Mouse (Mus musculus) adrenal gland, postnatal 10 days (tissue): ENCODE measurements around the gene Gm11983. TPM values are rescaled to one million over a fixed set of nuclear protein-coding genes. Genes with fewer than 3 reads are reported as not detected.
A peak's percentile ranks its signal among the peaks of the same experiment; 100 is the strongest.
"Not testable (repeated sequence)": the region's sequence is repeated elsewhere in the genome, so short reads cannot be mapped to it uniquely, and the experiment has no call there.

Experiments
- DNase-seq: peaks from one replicate; pipeline ENCODE4 v3.0.0; 2021; ENCODE audit warnings: mixed read lengths
- long read RNA-seq, 2 experiments: library from polyadenylated mRNA; stranded (forward); transcript quantifications; one replicate each; pipeline ENCODE4 v2.0.0; 2021
- total RNA-seq, 2 experiments: library from RNA; stranded (reverse); gene quantifications; 2 replicates each; pipeline ENCODE4 v1.2.3; 2021

Gm11983 gene
- not detected for total RNA-seq
- long read RNA-seq, experiment 1 = 0 reads
- long read RNA-seq, experiment 2 = 0 reads

DNA sequence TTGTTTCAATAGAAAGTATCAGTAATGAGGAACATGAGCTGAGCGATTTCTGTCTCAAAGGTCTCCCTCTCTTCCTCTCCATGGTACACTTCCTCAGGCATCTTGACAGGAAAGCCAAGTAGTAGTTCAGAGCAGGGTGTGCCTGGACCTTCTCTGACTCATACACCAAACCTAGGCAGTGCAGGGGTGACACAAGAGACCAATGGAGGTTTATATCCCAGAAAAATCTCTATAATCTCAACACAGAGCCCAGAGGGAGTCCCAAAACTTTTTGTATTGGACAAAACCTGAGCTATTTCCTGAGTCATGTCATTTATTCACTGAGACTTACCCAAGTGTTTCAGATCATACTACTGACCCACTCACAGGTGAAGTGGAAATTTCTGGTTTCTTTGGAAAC lies at the start of gene Gm11983:
TSS of gene Gm11983 (minus strand) at position 101 of the 400 bp plus-strand sequence.
- no peak for DNase-seq

DNA sequence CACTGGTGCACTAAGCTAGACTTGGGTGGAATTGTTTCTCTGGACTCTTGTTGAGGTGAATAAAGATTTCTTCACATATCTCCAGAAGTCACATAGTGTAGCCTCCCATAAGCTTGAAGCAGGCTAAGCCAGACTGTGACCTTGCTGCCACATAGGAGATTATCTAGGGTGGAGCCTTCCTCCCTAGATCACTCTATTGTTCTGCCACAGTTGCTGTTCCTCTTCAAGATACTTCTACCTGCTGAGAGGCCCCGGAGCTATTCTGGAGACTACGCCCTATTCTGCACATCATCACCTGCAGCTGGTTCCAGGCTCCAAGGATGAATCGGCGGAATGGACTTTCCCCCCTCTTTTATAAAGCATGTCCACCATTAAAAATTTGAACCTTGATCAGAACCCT lies 45.6 kb upstream of the Gm11983 start:
- DNase-seq = not testable (repeated sequence)

DNA sequence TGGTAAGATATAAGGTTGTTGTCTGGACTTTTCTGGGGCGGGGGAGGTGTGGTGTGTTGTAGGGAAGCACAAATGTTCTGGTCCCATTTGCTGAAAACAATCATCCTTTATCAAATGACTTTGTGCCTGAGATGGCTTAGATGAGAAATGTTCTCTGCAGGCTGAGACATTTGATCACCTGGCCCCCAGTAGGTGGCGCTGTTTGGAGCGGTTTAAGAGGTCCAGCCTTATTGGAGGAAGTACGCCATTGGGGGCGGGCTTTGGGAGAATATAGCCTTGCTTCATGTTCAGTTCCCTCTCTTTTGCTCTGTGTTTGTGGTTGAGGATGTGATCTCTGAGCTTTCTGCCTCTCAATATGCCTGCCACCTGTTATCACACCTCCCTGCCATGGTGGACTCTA lies 44.2 kb upstream of the Gm11983 start:
- DNase-seq = peak; percentile 51

DNA sequence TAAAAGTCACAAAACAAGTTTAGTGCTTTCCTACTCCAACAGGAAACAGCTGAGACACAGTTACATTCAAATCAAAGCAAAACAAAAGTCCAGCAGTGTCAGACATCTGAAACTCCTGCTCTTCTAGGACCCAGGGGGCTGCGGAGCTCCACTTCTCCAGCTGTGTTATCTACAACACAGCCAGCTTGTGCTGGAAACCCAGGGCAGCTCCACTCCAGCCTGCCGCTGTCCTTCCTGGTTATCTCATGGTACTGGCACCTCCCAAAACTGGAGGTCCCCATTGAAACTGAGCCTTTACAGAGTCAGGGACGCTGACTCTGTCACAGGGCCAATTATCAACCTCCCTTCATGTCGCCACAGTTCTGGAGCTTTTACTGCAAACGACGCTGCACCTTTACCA lies 40.3 kb upstream of the Gm11983 start:
- no peak for DNase-seq

DNA sequence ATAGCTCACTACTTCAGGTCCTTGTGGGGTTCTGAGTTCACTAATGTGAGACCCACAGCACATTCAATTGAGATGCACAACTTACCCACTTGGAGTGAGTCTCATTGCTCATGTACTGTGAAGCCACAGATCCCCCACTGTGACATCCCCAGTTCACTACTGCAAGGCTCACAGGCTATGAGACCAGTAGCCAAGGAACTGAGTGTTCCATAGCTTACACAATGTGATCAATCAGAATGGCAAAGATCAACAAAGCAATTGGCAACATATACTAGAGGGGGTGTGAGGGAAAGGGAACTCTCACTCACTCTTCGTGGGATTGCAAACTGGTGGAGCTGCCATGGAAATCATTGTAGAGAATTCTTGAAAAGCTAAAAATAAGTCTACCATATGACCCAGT lies 33.5 kb upstream of the Gm11983 start:
- DNase-seq = no peak

DNA sequence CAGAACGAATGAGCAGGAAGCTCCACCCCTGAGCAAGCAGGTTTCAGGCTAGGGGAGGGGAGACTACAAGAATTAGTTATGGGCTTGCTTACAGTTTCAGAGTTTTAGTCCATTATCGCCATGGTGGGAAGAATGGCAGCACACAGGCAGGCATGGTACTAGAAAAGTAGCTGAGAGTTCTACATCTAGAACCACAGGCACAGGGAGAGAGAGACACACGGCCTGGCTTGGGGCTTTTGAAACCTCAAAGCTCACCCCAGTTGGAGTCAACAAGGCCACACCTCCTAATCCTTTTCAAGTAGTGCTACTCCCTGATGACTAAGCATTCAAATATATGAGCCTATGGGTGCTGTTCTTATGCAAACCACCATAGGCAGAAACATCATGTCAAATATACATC lies 28.1 kb upstream of the Gm11983 start:
- no peak for DNase-seq

DNA sequence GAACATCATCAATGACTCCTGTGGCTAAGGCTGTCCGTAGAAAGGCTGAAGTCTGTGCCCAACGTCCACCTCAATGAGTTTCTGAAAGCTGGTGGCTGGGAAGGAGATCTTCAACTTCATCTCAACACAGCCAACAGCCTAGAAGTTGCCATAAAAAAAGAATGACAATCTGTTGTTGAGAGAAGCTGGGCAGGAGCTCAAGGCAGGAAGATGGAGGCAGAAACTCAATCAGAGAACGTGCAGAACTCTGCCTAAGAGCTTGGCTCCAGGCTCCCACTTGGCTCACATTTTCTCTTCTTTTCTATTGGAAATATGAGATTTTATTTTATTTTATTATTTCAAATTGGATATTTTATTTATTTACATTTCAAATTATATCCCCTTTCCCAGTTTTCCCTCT lies 24.7 kb upstream of the Gm11983 start:
- no peak for DNase-seq

DNA sequence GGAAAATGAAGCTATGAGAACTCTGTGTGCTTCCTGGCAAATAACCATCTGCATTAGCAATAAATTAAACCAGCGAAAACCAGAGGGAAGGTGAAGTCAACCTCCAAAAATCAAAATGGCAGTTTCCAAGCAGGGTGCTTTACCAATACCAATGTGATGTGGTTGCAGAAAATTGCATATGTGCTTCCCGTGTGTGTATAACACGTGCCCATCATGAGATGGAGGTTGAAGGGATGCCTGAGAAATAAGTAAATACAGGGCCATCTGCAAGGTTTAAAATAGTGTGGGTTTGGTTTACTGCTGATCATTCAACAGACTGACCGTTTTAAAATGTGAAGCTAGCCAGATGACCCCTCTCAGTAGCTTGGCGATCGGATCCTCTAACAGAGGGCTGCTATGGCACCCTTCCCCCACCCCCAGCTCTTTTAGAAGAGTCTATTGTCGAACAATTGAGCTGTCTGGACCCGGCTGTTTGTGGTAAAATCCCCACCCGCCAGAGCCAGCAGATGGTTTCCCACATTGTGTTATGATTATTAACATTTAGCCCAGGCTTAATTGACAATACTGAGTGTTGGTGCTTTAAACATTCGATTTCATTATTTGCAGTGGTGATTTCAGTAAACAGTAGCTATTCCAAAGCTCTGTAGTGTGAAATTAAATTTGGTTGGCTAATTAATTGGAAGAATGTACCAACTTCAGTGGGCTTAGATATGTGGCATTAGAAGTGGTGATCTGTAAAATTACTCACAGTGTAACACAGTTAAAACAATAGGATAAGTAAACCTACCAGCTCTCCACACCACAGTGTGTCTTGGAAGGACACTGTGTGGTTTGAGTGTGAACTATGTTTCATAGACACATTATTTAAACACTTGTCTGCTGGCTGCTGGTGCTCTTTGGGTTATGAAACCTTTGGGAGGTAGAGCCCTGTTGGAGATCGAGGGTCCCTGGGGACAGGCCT lies 22.7 kb upstream of the Gm11983 start:
- no peak for DNase-seq

DNA sequence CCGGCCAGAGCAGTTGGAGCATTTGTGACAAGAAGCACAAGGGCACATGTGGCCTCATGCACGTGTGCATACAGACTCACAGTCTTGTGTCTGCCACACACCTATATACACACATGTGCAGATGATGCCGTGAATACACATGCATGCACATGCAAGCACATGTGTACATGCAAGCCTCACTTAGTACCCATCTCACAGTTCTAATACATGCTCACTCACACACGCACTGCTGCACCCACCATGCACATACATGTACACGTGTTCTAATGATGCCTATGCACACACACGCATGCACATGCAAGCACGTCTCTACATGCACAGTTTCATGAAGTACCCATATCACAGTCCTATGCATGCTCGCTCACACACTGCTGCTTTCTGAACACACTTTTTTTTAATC lies 21.6 kb upstream of the Gm11983 start:
- DNase-seq = no peak

DNA sequence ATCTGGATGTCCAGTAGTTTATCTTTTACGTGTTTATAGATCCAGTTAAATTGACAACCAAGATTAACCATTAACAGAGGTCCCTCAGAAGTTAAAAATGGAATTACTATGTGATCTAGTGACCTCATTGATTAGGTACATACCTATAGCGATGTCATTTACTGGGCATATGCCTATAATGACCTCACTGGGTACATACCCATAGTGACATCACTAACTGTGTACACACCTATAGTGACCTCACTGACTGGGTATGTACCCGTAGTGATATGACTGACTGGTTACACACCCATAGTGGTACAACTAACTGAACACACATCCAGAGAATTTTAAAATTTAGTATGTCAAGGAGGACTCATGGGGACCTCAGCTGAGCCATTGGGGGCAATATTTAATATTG lies 18.5 kb upstream of the Gm11983 start:
- DNase-seq = no peak

DNA sequence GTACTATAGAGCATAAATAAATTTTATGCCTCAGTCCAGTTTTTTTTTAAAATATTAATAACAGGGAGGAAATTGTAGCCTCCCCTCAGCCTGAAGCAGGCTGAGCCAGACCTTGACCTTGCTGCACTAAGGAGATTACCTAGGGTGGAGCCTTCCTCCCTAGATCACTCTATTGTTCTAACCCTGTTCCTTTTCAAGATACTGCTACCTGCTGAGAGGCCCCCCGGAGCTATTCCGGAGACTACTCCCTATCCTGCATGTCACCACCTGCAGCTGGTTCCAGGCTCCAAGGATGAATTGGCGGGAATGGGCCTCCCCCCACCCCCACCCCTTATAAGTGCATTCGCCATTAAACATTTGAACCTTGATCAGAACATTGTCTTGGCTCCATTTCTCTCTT lies 15.9 kb upstream of the Gm11983 start:
- DNase-seq = not testable (repeated sequence)

DNA sequence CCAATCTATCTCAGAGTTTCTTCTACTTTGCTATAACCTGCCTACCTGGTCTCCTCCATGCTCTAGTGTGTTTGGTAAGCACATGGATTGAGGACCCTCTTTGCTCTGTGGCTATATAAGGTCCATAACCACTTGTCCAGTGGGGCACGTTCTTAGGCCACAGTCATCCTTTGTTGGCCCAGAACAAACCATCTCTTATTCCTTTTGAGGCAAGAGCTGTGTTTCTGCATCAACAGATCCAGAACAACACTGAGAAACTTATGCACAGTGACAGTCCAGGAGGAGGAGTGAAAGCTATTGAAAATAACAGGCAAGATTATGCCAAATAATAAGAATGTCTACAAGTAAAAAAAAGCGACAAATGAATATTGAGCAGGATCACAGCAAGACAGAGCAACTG lies 6.4 kb upstream of the Gm11983 start:
- no peak for DNase-seq

DNA sequence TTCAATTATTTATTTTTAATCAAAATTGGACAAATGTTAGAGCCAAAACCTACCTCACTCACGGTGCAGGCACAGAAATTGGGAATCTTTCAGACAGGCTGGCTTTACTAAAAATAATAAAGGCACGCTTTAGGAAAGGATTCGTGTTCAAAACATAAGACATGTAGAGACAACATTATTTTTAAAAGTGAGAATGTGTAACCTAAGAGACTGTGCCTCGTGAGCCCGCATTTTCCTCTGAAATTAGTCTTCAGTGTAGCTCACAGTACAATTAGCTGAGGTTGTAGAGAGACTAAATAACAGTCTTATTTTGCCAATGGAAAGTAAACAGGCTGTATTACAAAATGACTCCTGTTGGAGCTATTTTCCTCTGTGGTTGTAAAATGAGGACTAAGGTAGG lies 4.7 kb upstream of the Gm11983 start:
- no peak for DNase-seq

DNA sequence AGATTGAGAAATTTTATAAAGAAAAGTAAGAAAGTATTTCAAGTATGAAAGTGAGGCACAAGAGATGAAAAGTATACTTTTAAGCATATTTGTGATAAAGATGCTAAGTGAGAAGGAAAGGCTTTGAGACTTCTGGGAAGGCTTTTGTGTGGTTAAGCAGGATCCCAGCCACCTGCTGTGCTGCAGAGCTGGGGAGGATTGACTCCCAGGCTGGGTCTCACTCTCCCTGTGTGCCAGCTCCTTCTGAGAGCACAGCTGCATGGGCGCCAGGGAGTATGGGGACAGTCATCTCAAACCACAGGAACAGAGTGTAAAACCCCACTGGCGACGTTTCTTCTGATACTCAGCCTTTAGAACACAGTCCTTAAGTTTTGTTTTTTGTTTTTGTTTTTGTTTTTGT lies 3.3 kb upstream of the Gm11983 start:
- DNase-seq = no peak

DNA sequence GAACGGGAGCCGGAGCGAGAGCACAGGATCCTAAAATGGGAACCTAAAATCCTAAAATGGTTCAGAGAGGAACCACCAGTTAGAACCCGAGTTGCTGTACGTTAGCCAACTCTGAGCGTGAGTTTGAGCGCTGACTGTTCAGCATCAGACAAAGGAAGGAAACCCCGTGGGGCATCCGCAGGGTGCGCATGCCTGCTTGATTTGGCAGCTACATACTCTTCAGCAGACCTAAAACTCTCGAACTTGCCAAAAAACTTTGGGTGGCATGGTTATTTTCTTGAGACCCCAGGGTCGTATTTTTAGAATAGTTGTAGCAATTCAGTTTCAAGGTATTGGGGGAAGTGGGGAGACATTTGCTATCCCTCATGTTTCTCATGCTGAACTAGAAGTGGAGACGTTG lies 2.8 kb downstream of the Gm11983 start:
- DNase-seq = no peak

DNA sequence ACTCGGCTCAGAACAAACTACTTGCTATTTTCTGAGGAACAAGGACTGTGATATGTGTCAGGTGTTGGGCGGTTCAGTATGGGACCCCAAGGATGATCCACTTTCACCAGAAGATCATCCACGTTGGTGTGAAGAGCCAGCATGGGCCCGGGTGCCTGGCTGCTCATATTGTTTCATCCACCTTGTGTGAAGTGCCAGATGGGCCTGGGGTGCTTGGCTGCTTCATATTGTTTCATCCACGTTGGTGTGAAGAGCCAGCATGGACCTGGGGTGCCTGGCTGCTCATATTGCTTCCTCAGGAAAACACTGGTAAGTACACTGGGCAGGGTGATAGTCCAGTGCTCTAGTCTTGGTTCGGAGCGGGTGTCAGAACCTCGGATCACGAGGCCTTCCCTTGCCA lies 3.7 kb downstream of the Gm11983 start:
- DNase-seq = no peak

DNA sequence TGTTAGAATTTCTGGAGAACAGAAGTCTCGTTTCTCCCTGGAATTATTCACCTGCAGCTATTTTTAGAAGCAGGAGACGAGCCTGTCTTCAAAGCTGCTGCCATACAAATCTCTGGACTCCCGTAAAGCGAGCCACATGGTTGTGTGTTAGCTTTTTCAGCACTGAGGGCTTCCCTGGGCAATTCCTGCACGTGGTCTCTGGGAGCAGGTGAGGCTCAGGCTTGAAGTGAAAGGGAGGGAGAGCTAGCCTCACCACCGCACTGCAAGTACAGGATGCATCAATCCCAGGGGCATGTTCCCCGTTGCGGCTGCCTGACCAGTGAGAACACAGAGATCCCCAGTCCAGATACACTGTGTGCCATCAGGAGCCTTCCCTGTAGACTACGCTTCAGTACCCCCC lies 5.5 kb downstream of the Gm11983 start:
- DNase-seq = no peak

DNA sequence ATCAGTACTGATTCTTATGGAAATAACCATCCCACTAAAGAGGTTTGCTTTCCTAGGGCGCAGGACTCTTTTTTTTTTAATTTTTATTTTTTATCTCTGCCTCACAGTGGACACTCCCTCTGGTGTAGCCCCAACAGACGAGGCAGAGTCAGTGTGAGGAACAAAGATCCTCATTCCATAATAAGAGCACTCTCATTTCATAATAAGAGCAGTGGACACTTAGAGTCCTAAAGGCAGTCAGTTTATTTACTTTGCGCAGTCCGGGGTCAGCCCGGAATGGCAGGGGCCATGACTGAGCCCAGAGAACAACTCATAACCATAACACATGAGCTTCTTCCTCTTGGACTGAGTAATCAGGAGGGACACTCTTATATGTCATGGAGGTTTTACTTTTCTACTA lies 9.3 kb downstream of the Gm11983 start:
- no peak for DNase-seq

DNA sequence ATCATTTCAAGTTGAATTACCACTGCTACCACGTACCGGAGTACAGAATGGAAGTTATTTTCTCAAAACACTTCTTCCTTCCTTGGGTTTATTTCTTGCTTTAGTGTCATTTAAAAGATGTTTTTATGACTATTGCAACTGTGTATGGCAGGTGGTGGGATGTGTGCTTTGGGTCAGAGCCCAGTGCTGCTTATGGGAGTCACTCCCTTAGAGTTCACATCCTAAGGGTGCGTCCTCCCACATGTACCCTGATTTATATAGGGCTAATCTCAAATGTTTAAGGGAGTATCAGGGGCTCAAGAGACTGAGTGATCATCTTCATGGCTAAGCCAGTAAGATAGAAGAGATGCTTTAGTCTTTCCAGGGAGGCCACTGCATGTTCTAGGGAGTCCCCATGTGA lies 11.3 kb downstream of the Gm11983 start:
- DNase-seq = no peak

DNA sequence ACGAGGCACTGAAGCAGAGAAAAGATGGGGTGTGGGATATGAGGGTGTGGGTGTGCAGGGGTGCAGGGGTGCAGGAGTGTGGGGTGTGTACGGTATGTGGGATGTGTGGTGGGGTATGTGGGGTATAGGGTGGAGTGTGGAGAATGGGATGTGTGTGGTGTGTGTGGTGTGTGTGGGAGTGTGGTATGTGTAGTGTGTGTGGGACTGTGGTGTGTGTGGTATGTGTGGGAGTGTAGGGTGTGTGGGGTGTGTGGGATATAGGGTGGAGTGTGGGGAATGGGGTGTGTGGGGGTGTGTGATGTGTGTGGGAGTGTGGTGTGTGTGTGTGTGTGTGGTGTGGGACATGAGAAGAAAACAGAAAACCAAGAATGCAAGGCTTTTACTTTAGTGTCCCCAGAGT lies 14.3 kb downstream of the Gm11983 start:
- DNase-seq = no peak

DNA sequence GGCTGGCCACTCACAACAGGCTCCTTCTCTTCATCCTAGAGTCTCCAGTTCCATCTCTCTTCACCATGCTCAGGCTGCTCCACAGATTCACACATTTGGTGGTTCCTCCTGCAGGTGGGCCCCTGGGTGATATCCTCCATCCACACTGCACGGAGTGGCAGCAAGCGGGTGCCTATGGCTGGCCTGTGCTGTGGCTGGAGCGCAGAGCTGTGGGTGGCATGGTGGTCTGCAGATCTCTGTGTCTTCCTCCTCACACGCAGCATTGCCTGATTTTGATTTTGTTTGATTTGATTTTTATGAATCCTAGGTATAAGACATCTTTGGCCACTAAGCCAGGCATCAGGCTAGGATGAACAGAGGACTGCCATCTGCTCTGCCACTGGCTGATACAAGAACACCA lies 23.0 kb downstream of the Gm11983 start:
- no peak for DNase-seq

DNA sequence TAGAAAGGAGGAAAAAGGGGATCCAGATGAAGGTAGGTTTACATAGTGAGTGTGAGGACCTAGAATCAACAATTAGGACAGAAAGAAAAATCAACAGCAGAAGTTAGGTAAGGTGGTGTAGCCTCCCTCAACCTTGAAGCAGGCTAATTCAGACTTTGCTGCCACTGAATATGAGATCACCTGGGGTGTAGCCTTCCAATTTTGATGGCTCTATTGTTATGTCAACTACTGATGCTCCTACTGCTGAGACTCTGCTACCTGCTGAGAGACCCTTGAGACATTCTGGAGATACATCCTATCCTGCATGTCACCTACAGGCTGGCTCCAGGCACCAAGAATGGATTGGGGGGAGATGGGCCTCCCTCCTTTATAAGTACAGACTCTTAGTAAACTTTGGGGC lies 34.6 kb downstream of the Gm11983 start:
- not testable (repeated sequence) for DNase-seq

DNA sequence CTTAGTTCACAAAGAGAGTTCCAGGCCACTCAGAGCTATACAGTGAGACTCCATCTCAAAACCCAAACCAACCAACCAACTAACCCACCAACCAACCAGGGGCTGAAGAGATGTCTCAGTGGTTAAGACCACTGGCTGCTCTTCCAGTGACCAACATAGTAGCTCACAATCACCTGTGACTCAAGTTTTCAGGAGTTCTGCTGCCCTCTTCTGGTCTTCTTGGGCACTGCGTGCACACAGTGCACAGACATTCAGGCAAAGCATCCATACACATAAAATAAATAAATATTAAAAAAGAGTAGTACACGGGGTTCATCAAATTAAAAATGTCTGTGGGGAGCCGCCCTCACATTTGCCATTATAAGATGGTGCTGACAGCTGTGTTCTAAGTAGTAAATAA lies 46.8 kb downstream of the Gm11983 start:
- DNase-seq = peak; percentile 27
